Mouse (Mus musculus) heart, embryonic 15.5 days (tissue): ENCODE data around the gene Zfp212. TPM values are rescaled to one million over a fixed set of nuclear protein-coding genes. Genes with fewer than 3 reads are reported as not detected.
"Not testable (repeated sequence)": the region's sequence is repeated elsewhere in the genome, so short reads cannot be mapped to it uniquely, and the experiment has no call there.

Experiments used
- ATAC-seq: fragments of 200-750 bp; cut with Nextera tagmentation; replicated peaks from 2 replicates; pipeline ENCODE4 v1.8.0; 2017; ENCODE audit warnings: low read depth, moderate TSS enrichment; ENCODE audit not compliant: insufficient number of reproducible peaks, insufficient read depth, low FRiP score
- H3K27ac ChIP-seq: fragments of 300-500 bp; sonication (generic); 2 replicates; pipeline ENCODE4 v1.5.1; 2015; ENCODE audit warnings: mild to moderate bottlenecking, inconsistent platforms
- H3K27me3 ChIP-seq: fragments of 300-500 bp; sonication (generic); 2 replicates; pipeline ENCODE4 v1.6.1; 2015; ENCODE audit warnings: inconsistent platforms
- H3K36me3 ChIP-seq: fragments of 300-500 bp; sonication (generic); 2 replicates; pipeline ENCODE4 v1.6.1; 2015; ENCODE audit warnings: mild to moderate bottlenecking, inconsistent platforms
- H3K4me1 ChIP-seq: fragments of 300-500 bp; sonication (generic); replicated peaks from 2 replicates; pipeline ENCODE4 v1.6.1; 2015; ENCODE audit warnings: inconsistent platforms
- H3K4me2 ChIP-seq: fragments of 300-500 bp; sonication (generic); 2 replicates; pipeline ENCODE4 v1.6.1; 2015; ENCODE audit warnings: inconsistent platforms, mild to moderate bottlenecking, moderate library complexity
- H3K4me3 ChIP-seq: fragments of 300-500 bp; sonication (generic); 2 replicates; pipeline ENCODE4 v1.5.1; 2015; ENCODE audit warnings: mild to moderate bottlenecking, inconsistent platforms
- H3K9ac ChIP-seq: fragments of 300-500 bp; sonication (generic); 2 replicates; pipeline ENCODE4 v1.6.1; 2015; ENCODE audit warnings: mild to moderate bottlenecking, inconsistent platforms
- H3K9me3 ChIP-seq: fragments of 300-500 bp; sonication (generic); replicated peaks from 2 replicates; pipeline ENCODE4 v1.6.1; 2016; ENCODE audit warnings: inconsistent platforms
- WGBS: fragments of 180-500 bp; shearing (Covaris S2); methylation state at CpG from one replicate; pipeline ENCODE4 v1.1.7; 2015; ENCODE audit warnings: mixed read lengths; 5-methylcytosine and 5-hydroxymethylcytosine counted together
- polyA plus RNA-seq: library from polyadenylated mRNA; unstranded; fragments of >200 nt; fragmentation: Nextera tagmentation; extraction: Ambion mirVana; gene quantifications from 2 replicates; pipeline ENCODE4 v1.2.1, GENCODE M21; 2015

Zfp212 gene
- polyA plus RNA-seq, 1 experiment from 2014 or later, result 9.8 TPM

GRCm38 (mm10) chr6:47943021-47943691 lies 22.9 kb downstream of the Zfp212 start:
- WGBS, result 8% methylated on average over 64 of the region's 64 CpGs
- Histone ChIP-seq H3K27me3 (peaks cover 13% of the 10 kb centered on the region; the same call in 1 of the 2 replicates), H3K9ac (peak overlapping the region; percentile 59), H3K36me3 (no peaks in the 10 kb centered on the region), H3K4me1 (peaks cover 13% of the 10 kb centered on the region), H3K4me3 (peak overlapping the region; percentile 50), H3K27ac (no peak overlapping the region), H3K9me3 (no peaks in the 10 kb centered on the region), H3K4me2 (peak overlapping the region; percentile 88)
- peak; percentile 86 for ATAC-seq

- H3K27ac ChIP-seq, result no peak overlapping the region
- H3K4me1 ChIP-seq, result peaks cover 13% of the 10 kb centered on the region
- peak overlapping the region; percentile 50 for H3K4me3 ChIP-seq
- peak overlapping the region; percentile 88 for H3K4me2 ChIP-seq
- H3K27me3 ChIP-seq, result peaks cover 13% of the 10 kb centered on the region; the same call in 1 of the 2 replicates
- 85% methylated on average over 3 of the region's 3 CpGs for WGBS
- H3K9me3 ChIP-seq, result no peaks in the 10 kb centered on the region
- ATAC-seq, result no peak
- H3K9ac ChIP-seq, result peak overlapping the region; percentile 59; the same call in 1 of the 2 replicates
- no peaks in the 10 kb centered on the region for H3K36me3 ChIP-seq
Measured at GRCm38 (mm10) chr6:47943721-47944120, 23.4 kb downstream of the Zfp212 start.

GRCm38 (mm10) chr6:47947388-47947787 lies 27.1 kb downstream of the Zfp212 start:
- H3K4me1 ChIP-seq, result peaks cover 11% of the 10 kb centered on the region
- no peaks in the 10 kb centered on the region for H3K9me3 ChIP-seq
- no peak overlapping the region for H3K4me2 ChIP-seq
- H3K9ac ChIP-seq, result no peak overlapping the region
- no peak overlapping the region for H3K4me3 ChIP-seq
- ATAC-seq, result no peak
- 85% methylated on average over 4 of the region's 4 CpGs for WGBS
- H3K27me3 ChIP-seq, result peaks cover 26% of the 10 kb centered on the region
- H3K27ac ChIP-seq, result no peak overlapping the region
- no peaks in the 10 kb centered on the region for H3K36me3 ChIP-seq

GRCm38 (mm10) chr6:47953191-47953726 lies 33.0 kb downstream of the Zfp212 start, which contains the start of gene Zfp956:
Gene Zfp956 (plus strand): TSS chr6:47953390.
- H3K4me1 ChIP-seq, result peaks cover 8% of the 10 kb centered on the region; the same call in 1 of the 2 replicates
- H3K36me3 ChIP-seq, result no peaks in the 10 kb centered on the region
- peak; percentile 98 for ATAC-seq
- no peaks in the 10 kb centered on the region for H3K9me3 ChIP-seq
- peak within 1 kb of the TSS; percentile 23; the same call in 1 of the 2 replicates for H3K27ac ChIP-seq
- peak within 1 kb of the TSS; percentile 84 for H3K4me2 ChIP-seq
- peak within 1 kb of the TSS; percentile 65 for H3K4me3 ChIP-seq
- H3K9ac ChIP-seq, result peak within 1 kb of the TSS; percentile 64
- H3K27me3 ChIP-seq, result peaks cover 36% of the 10 kb centered on the region
- under 1% methylated on average over 31 of the region's 31 CpGs for WGBS

- Histone ChIP-seq H3K4me2 (peak overlapping the region; percentile 84), H3K9me3 (no peaks in the 10 kb centered on the region), H3K36me3 (no peaks in the 10 kb centered on the region), H3K4me1 (peaks cover 8% of the 10 kb centered on the region; the same call in 1 of the 2 replicates), H3K27me3 (peaks cover 36% of the 10 kb centered on the region), H3K27ac (no peak overlapping the region), H3K4me3 (no peak overlapping the region), H3K9ac (no peak overlapping the region)
- 80% methylated on average over 3 of the region's 3 CpGs for WGBS
- no peak for ATAC-seq
Measured at GRCm38 (mm10) chr6:47954425-47954824, 34.1 kb downstream of the Zfp212 start.

- peaks cover 7% of the 10 kb centered on the region; the same call in 1 of the 2 replicates for H3K4me1 ChIP-seq
- no peak for ATAC-seq
- H3K36me3 ChIP-seq, result no peaks in the 10 kb centered on the region
- no peak overlapping the region for H3K4me2 ChIP-seq
- peaks cover 17% of the 10 kb centered on the region for H3K27me3 ChIP-seq
- no peaks in the 10 kb centered on the region for H3K9me3 ChIP-seq
- H3K9ac ChIP-seq, result no peak overlapping the region
- H3K4me3 ChIP-seq, result no peak overlapping the region
- no peak overlapping the region for H3K27ac ChIP-seq
Measured at GRCm38 (mm10) chr6:47957816-47958215, 37.5 kb downstream of the Zfp212 start.

- Histone ChIP-seq H3K9me3 (no peaks in the 10 kb centered on the region), H3K4me3 (no peak overlapping the region), H3K4me2 (no peak overlapping the region), H3K4me1 (no peaks in the 10 kb centered on the region), H3K9ac (no peak overlapping the region), H3K36me3 (peaks cover 9% of the 10 kb centered on the region; the same call in 1 of the 2 replicates), H3K27ac (no peak overlapping the region), H3K27me3 (peaks cover 20% of the 10 kb centered on the region; the same call in 1 of the 2 replicates)
- 86% methylated on average over 6 of the region's 6 CpGs for WGBS
- no peak for ATAC-seq
Measured at GRCm38 (mm10) chr6:47960685-47961421, 40.6 kb downstream of the Zfp212 start.

- no peak overlapping the region for H3K4me2 ChIP-seq
- no peak overlapping the region for H3K27ac ChIP-seq
- H3K9me3 ChIP-seq, result no peaks in the 10 kb centered on the region
- 78% methylated on average over 7 of the region's 7 CpGs for WGBS
- H3K36me3 ChIP-seq, result peaks cover 9% of the 10 kb centered on the region; the same call in 1 of the 2 replicates
- H3K4me1 ChIP-seq, result no peaks in the 10 kb centered on the region
- no peak overlapping the region for H3K9ac ChIP-seq
- no peak for ATAC-seq
- H3K4me3 ChIP-seq, result no peak overlapping the region
- H3K27me3 ChIP-seq, result peaks cover 21% of the 10 kb centered on the region; the same call in 1 of the 2 replicates
Measured at GRCm38 (mm10) chr6:47963051-47963450, 42.8 kb downstream of the Zfp212 start.

- peaks cover 48% of the 10 kb centered on the region for H3K27me3 ChIP-seq
- not testable (repeated sequence) for H3K36me3 ChIP-seq, H3K9me3 ChIP-seq, H3K4me3 ChIP-seq, H3K27ac ChIP-seq, H3K9ac ChIP-seq, ATAC-seq, H3K4me1 ChIP-seq, H3K4me2 ChIP-seq
- WGBS, result 85% methylated on average over 1 of the region's 1 CpGs
Measured at GRCm38 (mm10) chr6:47968166-47968565, 47.9 kb downstream of the Zfp212 start.

- Histone ChIP-seq H3K4me2 (no peak overlapping the region), H3K36me3 (no peaks in the 10 kb centered on the region), H3K9me3 (no peaks in the 10 kb centered on the region), H3K4me1 (no peaks in the 10 kb centered on the region), H3K9ac (no peak overlapping the region), H3K4me3 (no peak overlapping the region), H3K27me3 (peaks cover 59% of the 10 kb centered on the region), H3K27ac (no peak overlapping the region)
- ATAC-seq, result no peak
- 75% methylated on average over 1 of the region's 1 CpGs for WGBS
Measured at GRCm38 (mm10) chr6:47974599-47974998, 54.3 kb downstream of the Zfp212 start.

GRCm38 (mm10) chr6:47978897-47979368 lies 58.7 kb downstream of the Zfp212 start:
- H3K9me3 ChIP-seq, result no peaks in the 10 kb centered on the region
- ATAC-seq, result peak; percentile 81
- no peaks in the 10 kb centered on the region for H3K36me3 ChIP-seq
- H3K27me3 ChIP-seq, result peaks cover 71% of the 10 kb centered on the region
- H3K4me1 ChIP-seq, result no peaks in the 10 kb centered on the region
- H3K27ac ChIP-seq, result no peak overlapping the region
- H3K9ac ChIP-seq, result no peak overlapping the region
- no peak overlapping the region for H3K4me3 ChIP-seq
- no peak overlapping the region for H3K4me2 ChIP-seq
- 13% methylated on average over 6 of the region's 6 CpGs for WGBS
